Mouse (Mus musculus): ENCODE measurements around the gene Pars2.

The Pars2 gene

GRCm38 (mm10) chr4:106633281-106634085 lies 17.4 kb upstream of the Pars2 start:
- no peak for DNase-seq (ENCODE audit: low read depth, low spot score)

- no peak for DNase-seq (ENCODE audit: low read depth, low spot score)
These were observed 16.8 kb upstream of the Pars2 start for GRCm38 (mm10) chr4:106634086-106634479.

GRCm38 (mm10) chr4:106643483-106644217 lies 7.2 kb upstream of the Pars2 start:
- DNase-seq (ENCODE audit: low read depth, low spot score) = no peak

- no peak for DNase-seq (ENCODE audit: low read depth, low spot score)
These were observed 6.7 kb upstream of the Pars2 start for GRCm38 (mm10) chr4:106644218-106644610.

- DNase-seq (ENCODE audit: low read depth, low spot score) = no peak
These were observed 5.1 kb upstream of the Pars2 start for GRCm38 (mm10) chr4:106645797-106646196.

GRCm38 (mm10) chr4:106647137-106647536 lies 3.7 kb upstream of the Pars2 start:
- DNase-seq (ENCODE audit: low read depth, low spot score) = no peak

GRCm38 (mm10) chr4:106652546-106652945 lies 1.7 kb downstream of the Pars2 start:
- DNase-seq (ENCODE audit: low read depth, low spot score) = no peak

- no peak for DNase-seq (ENCODE audit: low read depth, low spot score)
These were observed 2.2 kb downstream of the Pars2 start for GRCm38 (mm10) chr4:106653051-106653450.

- DNase-seq (ENCODE audit: low read depth, low spot score) = no peak
These were observed 4.8 kb downstream of the Pars2 start for GRCm38 (mm10) chr4:106655681-106656080.

- no peak for DNase-seq (ENCODE audit: low read depth, low spot score)
These were observed 13.1 kb downstream of the Pars2 start for GRCm38 (mm10) chr4:106663956-106664470.

- DNase-seq (ENCODE audit: low read depth, low spot score) = no peak
These were observed 13.8 kb downstream of the Pars2 start for GRCm38 (mm10) chr4:106664697-106665096.

- DNase-seq (ENCODE audit: low read depth, low spot score) = no peak
These were observed 14.4 kb downstream of the Pars2 start for GRCm38 (mm10) chr4:106665269-106665668.

GRCm38 (mm10) chr4:106665673-106666072 lies 14.8 kb downstream of the Pars2 start:
- no peak for DNase-seq (ENCODE audit: low read depth, low spot score)

- DNase-seq (ENCODE audit: low read depth, low spot score) = no peak
These were observed 15.7 kb downstream of the Pars2 start for GRCm38 (mm10) chr4:106666546-106666945.

GRCm38 (mm10) chr4:106676749-106677148 lies 25.9 kb downstream of the Pars2 start:
- DNase-seq (ENCODE audit: low read depth, low spot score) = no peak

GRCm38 (mm10) chr4:106678442-106679118 lies 27.7 kb downstream of the Pars2 start, which contains the start of gene Ttc4:
Gene Ttc4, minus strand, starts transcription at chr4:106678944.
- DNase-seq (ENCODE audit: low read depth, low spot score) = peak; percentile 93

GRCm38 (mm10) chr4:106679152-106679551 lies 28.3 kb downstream of the Pars2 start:
- DNase-seq (ENCODE audit: low read depth, low spot score) = no peak

- DNase-seq (ENCODE audit: low read depth, low spot score) = no peak
These were observed 30.1 kb downstream of the Pars2 start for GRCm38 (mm10) chr4:106680955-106681354.

- no peak for DNase-seq (ENCODE audit: low read depth, low spot score)
These were observed 37.9 kb downstream of the Pars2 start for GRCm38 (mm10) chr4:106688636-106689296.

- no peak for DNase-seq (ENCODE audit: low read depth, low spot score)
These were observed 43.1 kb downstream of the Pars2 start for GRCm38 (mm10) chr4:106693841-106694430.

GRCm38 (mm10) chr4:106699989-106700388 lies 49.1 kb downstream of the Pars2 start:
- peak; percentile 46 for DNase-seq (ENCODE audit: low read depth, low spot score)
